Mouse (Mus musculus): Measurements from ENCODE around the gene Helz. TPM values are rescaled to one million over a fixed set of nuclear protein-coding genes. Genes with fewer than 3 reads are reported as not detected.
"Not testable (repeated sequence)": the region's sequence is repeated elsewhere in the genome, so short reads cannot be mapped to it uniquely, and the experiment has no call there.

The Helz gene
- polyA plus RNA-seq (2016; fragmentation: Nextera tagmentation; extraction: Ambion mirVana) = 19.5 and 22.8 TPM in 2 replicates

- peak within 1 kb of the TSS; percentile 98 for H3K9ac ChIP-seq
- H3K27ac ChIP-seq (ENCODE audit: poor library complexity, severe bottlenecking) = peak within 1 kb of the TSS; percentile 74
- peak; percentile 80 for ATAC-seq (ENCODE audit: insufficient number of reproducible peaks, low FRiP score)
- peaks cover 15% of the 10 kb centered on the region for H3K4me1 ChIP-seq (replicated peaks)
- 1% methylated on average over 70 of the region's 70 CpGs for WGBS
- H3K9me3 ChIP-seq (replicated peaks) = no peaks in the 10 kb centered on the region
- H3K4me3 ChIP-seq = peak within 1 kb of the TSS; percentile 100
- peak within 1 kb of the TSS; percentile 100 for H3K4me2 ChIP-seq
- H3K36me3 ChIP-seq = peaks cover 7% of the 10 kb centered on the region
- peaks cover 8% of the 10 kb centered on the region; the same call in 1 of the 2 replicates for H3K27me3 ChIP-seq (replicated peaks)
Observed at GRCm38 (mm10) chr11:107547351-107548203, at the start of gene Helz. Gene Helz, plus strand, starts transcription at chr11:107547930.

- no peaks in the 10 kb centered on the region for H3K27me3 ChIP-seq (replicated peaks)
- H3K27ac ChIP-seq (ENCODE audit: poor library complexity, severe bottlenecking) = no peak overlapping the region
- H3K4me1 ChIP-seq (replicated peaks) = no peaks in the 10 kb centered on the region
- H3K36me3 ChIP-seq = peaks cover 26% of the 10 kb centered on the region
- H3K9ac ChIP-seq = no peak overlapping the region
- H3K9me3 ChIP-seq (replicated peaks) = no peaks in the 10 kb centered on the region
- H3K4me3 ChIP-seq = no peak overlapping the region
- 86% methylated on average over 8 of the region's 8 CpGs for WGBS
- no peak overlapping the region for H3K4me2 ChIP-seq
- no peak for ATAC-seq (ENCODE audit: insufficient number of reproducible peaks, low FRiP score)
Observed at GRCm38 (mm10) chr11:107502801-107503200, 44.9 kb upstream of the Helz start.

GRCm38 (mm10) chr11:107504364-107504763, 43.4 kb upstream of the Helz start:
- H3K27ac ChIP-seq (ENCODE audit: poor library complexity, severe bottlenecking); H3K4me1 ChIP-seq (replicated peaks); H3K4me3 ChIP-seq; H3K4me2 ChIP-seq; H3K9me3 ChIP-seq (replicated peaks); H3K9ac ChIP-seq; ATAC-seq (ENCODE audit: insufficient number of reproducible peaks, low FRiP score); H3K27me3 ChIP-seq (replicated peaks): not testable (repeated sequence)
- H3K36me3 ChIP-seq = peaks cover 12% of the 10 kb centered on the region
- 97% methylated on average over 3 of the region's 4 CpGs for WGBS

- no peak for ATAC-seq (ENCODE audit: insufficient number of reproducible peaks, low FRiP score)
Observed at GRCm38 (mm10) chr11:107506260-107506659, 41.5 kb upstream of the Helz start.

GRCm38 (mm10) chr11:107509631-107510338, 37.9 kb upstream of the Helz start:
- Histone ChIP-seq H3K27ac (ENCODE audit: poor library complexity, severe bottlenecking) (no peak overlapping the region), H3K4me3 (no peak overlapping the region), H3K9me3 (replicated peaks) (no peaks in the 10 kb centered on the region), H3K9ac (no peak overlapping the region), H3K4me1 (replicated peaks) (peaks cover 23% of the 10 kb centered on the region), H3K4me2 (peak overlapping the region; percentile 41), H3K36me3 (no peaks in the 10 kb centered on the region), H3K27me3 (replicated peaks) (no peaks in the 10 kb centered on the region)
- 18% methylated on average over 11 of the region's 11 CpGs for WGBS
- no peak for ATAC-seq (ENCODE audit: insufficient number of reproducible peaks, low FRiP score)

More at GRCm38 (mm10) chr11:107506260-107506659, 41.5 kb upstream of the Helz start:
- no peaks in the 10 kb centered on the region for H3K9me3 ChIP-seq (replicated peaks)
- H3K36me3 ChIP-seq = no peaks in the 10 kb centered on the region
- no peak overlapping the region for H3K4me3 ChIP-seq
- H3K9ac ChIP-seq = no peak overlapping the region
- no peak overlapping the region for H3K27ac ChIP-seq (ENCODE audit: poor library complexity, severe bottlenecking)
- WGBS = 65% methylated on average over 1 of the region's 1 CpGs
- no peaks in the 10 kb centered on the region for H3K27me3 ChIP-seq (replicated peaks)
- no peak overlapping the region for H3K4me2 ChIP-seq
- peaks cover 10% of the 10 kb centered on the region for H3K4me1 ChIP-seq (replicated peaks)

- ATAC-seq (ENCODE audit: insufficient number of reproducible peaks, low FRiP score) = no peak
- Histone ChIP-seq H3K27ac (ENCODE audit: poor library complexity, severe bottlenecking) (no peak overlapping the region), H3K9ac (peak overlapping the region; percentile 26), H3K4me3 (peak overlapping the region; percentile 8; the same call in 1 of the 2 replicates), H3K27me3 (replicated peaks) (no peaks in the 10 kb centered on the region), H3K4me2 (peak overlapping the region; percentile 54), H3K36me3 (no peaks in the 10 kb centered on the region), H3K4me1 (replicated peaks) (peaks cover 23% of the 10 kb centered on the region), H3K9me3 (replicated peaks) (no peaks in the 10 kb centered on the region)
- 2% methylated on average over 18 of the region's 18 CpGs for WGBS
Observed at GRCm38 (mm10) chr11:107510362-107511269, 37.1 kb upstream of the Helz start.

GRCm38 (mm10) chr11:107511954-107512353, 35.8 kb upstream of the Helz start:
- not testable (repeated sequence) for H3K9ac ChIP-seq; H3K9me3 ChIP-seq (replicated peaks); ATAC-seq (ENCODE audit: insufficient number of reproducible peaks, low FRiP score); H3K36me3 ChIP-seq; H3K4me3 ChIP-seq; H3K27ac ChIP-seq (ENCODE audit: poor library complexity, severe bottlenecking); H3K4me2 ChIP-seq; H3K27me3 ChIP-seq (replicated peaks)
- H3K4me1 ChIP-seq (replicated peaks) = peaks cover 23% of the 10 kb centered on the region
- 46% methylated on average over 5 of the region's 5 CpGs for WGBS

- H3K4me3 ChIP-seq = no peak overlapping the region
- WGBS = 52% methylated on average over 10 of the region's 10 CpGs
- no peaks in the 10 kb centered on the region for H3K9me3 ChIP-seq (replicated peaks)
- no peak overlapping the region for H3K9ac ChIP-seq
- H3K4me2 ChIP-seq = no peak overlapping the region
- no peaks in the 10 kb centered on the region for H3K27me3 ChIP-seq (replicated peaks)
- no peak for ATAC-seq (ENCODE audit: insufficient number of reproducible peaks, low FRiP score)
- 0 out of 2 replicates have a peak overlapping the region, but pooled peaks have one; percentile 23 for H3K27ac ChIP-seq (ENCODE audit: poor library complexity, severe bottlenecking)
- peaks cover 23% of the 10 kb centered on the region for H3K4me1 ChIP-seq (replicated peaks)
- H3K36me3 ChIP-seq = no peaks in the 10 kb centered on the region
Observed at GRCm38 (mm10) chr11:107513047-107513446, 34.7 kb upstream of the Helz start.

GRCm38 (mm10) chr11:107516387-107516786, 31.3 kb upstream of the Helz start:
- H3K27me3 ChIP-seq (replicated peaks) = no peaks in the 10 kb centered on the region
- no peaks in the 10 kb centered on the region for H3K36me3 ChIP-seq
- H3K4me3 ChIP-seq = no peak overlapping the region
- no peak overlapping the region for H3K4me2 ChIP-seq
- no peak overlapping the region for H3K9ac ChIP-seq
- no peak for ATAC-seq (ENCODE audit: insufficient number of reproducible peaks, low FRiP score)
- WGBS = 94% methylated on average over 2 of the region's 2 CpGs
- H3K9me3 ChIP-seq (replicated peaks) = no peaks in the 10 kb centered on the region
- H3K4me1 ChIP-seq (replicated peaks) = peaks cover 12% of the 10 kb centered on the region; the same call in 1 of the 2 replicates
- H3K27ac ChIP-seq (ENCODE audit: poor library complexity, severe bottlenecking) = no peak overlapping the region

GRCm38 (mm10) chr11:107518645-107519429, 28.9 kb upstream of the Helz start:
- no peak overlapping the region for H3K9ac ChIP-seq
- no peak for ATAC-seq (ENCODE audit: insufficient number of reproducible peaks, low FRiP score)
- no peaks in the 10 kb centered on the region for H3K4me1 ChIP-seq (replicated peaks)
- H3K4me3 ChIP-seq = no peak overlapping the region
- 66% methylated on average over 5 of the region's 5 CpGs for WGBS
- no peaks in the 10 kb centered on the region for H3K36me3 ChIP-seq
- H3K27ac ChIP-seq (ENCODE audit: poor library complexity, severe bottlenecking) = no peak overlapping the region
- H3K4me2 ChIP-seq = no peak overlapping the region
- no peaks in the 10 kb centered on the region for H3K9me3 ChIP-seq (replicated peaks)
- no peaks in the 10 kb centered on the region for H3K27me3 ChIP-seq (replicated peaks)
